Mouse (Mus musculus): ENCODE results near the gene Csgalnact2. TPM values are rescaled to one million over a fixed set of nuclear protein-coding genes. Genes with fewer than 3 reads are reported as not detected.

Csgalnact2 gene
- polyA plus RNA-seq, 1 experiment from 2014 or later, result 19.7 TPM

DNA sequence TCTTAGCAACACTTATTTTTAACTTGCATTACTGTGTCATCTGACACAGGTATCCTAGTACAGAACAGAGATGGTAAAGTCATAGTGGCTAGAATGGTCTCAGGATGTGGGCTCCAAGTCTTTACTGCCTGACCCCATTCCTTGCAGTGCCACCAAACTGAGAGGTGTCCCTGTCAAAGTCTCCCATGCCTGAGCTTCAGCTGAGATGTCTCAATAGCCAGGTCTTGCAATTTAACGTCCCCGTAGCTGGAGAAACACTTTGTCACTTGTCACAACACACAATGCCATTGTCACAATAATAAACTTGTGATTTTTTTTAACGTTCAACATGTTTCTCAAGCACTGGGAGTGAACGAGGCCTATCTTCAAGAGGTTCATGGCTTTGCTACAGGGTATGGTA lies 11.2 kb upstream of the Csgalnact2 start:
- Histone ChIP-seq H3K36me3 (ENCODE audit: insufficient read depth, low read length) (no peaks in the 10 kb centered on the region), H3K27ac (no peak overlapping the region), H3K9me3 (replicated peaks; ENCODE audit: low read length) (no peaks in the 10 kb centered on the region), H3K27me3 (ENCODE audit: insufficient read depth, low read length) (no peaks in the 10 kb centered on the region), H3K9ac (ENCODE audit: low read depth, low read length) (no peak overlapping the region), H3K4me2 (ENCODE audit: low read length) (no peak overlapping the region), H3K4me1 (replicated peaks; ENCODE audit: insufficient read depth, low read length) (no peaks in the 10 kb centered on the region), H3K4me3 (replicated peaks; ENCODE audit: low read depth, low read length) (no peak overlapping the region)
- no peak for ATAC-seq (replicated peaks; ENCODE audit: low FRiP score, low read depth)
- no peak for DNase-seq (ENCODE audit: low spot score)
- WGBS, result 85% methylated on average over 4 of the region's 4 CpGs
- TF ChIP-seq CTCF (IDR thresholded peaks at IDR 0.05; ENCODE audit: low read depth), result no peak

GRCm38 (mm10) chr6:118140961-118141360 lies 2.0 kb upstream of the Csgalnact2 start:
- no peak for DNase-seq (ENCODE audit: low spot score)
- Histone ChIP-seq H3K9ac (ENCODE audit: low read depth, low read length) (no peak overlapping the region), H3K27me3 (ENCODE audit: insufficient read depth, low read length) (no peaks in the 10 kb centered on the region), H3K4me3 (replicated peaks; ENCODE audit: low read depth, low read length) (no peak overlapping the region), H3K9me3 (replicated peaks; ENCODE audit: low read length) (no peaks in the 10 kb centered on the region), H3K27ac (no peak overlapping the region), H3K4me1 (replicated peaks; ENCODE audit: insufficient read depth, low read length) (no peaks in the 10 kb centered on the region), H3K36me3 (ENCODE audit: insufficient read depth, low read length) (no peaks in the 10 kb centered on the region), H3K4me2 (ENCODE audit: low read length) (no peak overlapping the region)
- 81% methylated on average over 6 of the region's 6 CpGs for WGBS
- no peak for TF ChIP-seq CTCF (IDR thresholded peaks at IDR 0.05; ENCODE audit: low read depth)
- ATAC-seq (replicated peaks; ENCODE audit: low FRiP score, low read depth), result no peak

DNA sequence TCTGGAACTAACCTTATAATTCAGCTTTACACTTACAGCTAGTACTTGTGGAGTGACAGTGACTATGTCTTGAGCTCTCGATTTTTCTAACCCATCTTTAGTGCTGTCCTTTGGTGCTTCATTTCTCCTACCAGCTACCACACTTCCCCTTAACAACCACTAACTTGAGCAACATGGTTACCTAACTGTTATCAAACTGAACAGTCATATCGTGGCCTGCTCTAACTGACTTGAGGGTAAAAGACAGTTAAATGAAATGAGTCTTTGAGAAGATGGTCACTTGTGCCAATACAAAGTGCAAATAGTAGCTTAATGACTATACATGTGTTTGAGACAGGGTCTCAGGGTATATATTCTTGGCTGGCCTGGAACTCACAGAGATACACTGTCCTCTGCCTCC lies 1.8 kb downstream of the Csgalnact2 start:
- DNase-seq (ENCODE audit: low spot score), result no peak
- Histone ChIP-seq H3K9me3 (replicated peaks; ENCODE audit: low read length) (no peaks in the 10 kb centered on the region), H3K4me2 (ENCODE audit: low read length) (no peak overlapping the region), H3K36me3 (ENCODE audit: insufficient read depth, low read length) (no peaks in the 10 kb centered on the region), H3K9ac (ENCODE audit: low read depth, low read length) (no peak overlapping the region), H3K4me3 (replicated peaks; ENCODE audit: low read depth, low read length) (no peak overlapping the region), H3K27ac (no peak overlapping the region), H3K27me3 (ENCODE audit: insufficient read depth, low read length) (no peaks in the 10 kb centered on the region), H3K4me1 (replicated peaks; ENCODE audit: insufficient read depth, low read length) (no peaks in the 10 kb centered on the region)
- no peak for ATAC-seq (replicated peaks; ENCODE audit: low FRiP score, low read depth)
- TF ChIP-seq CTCF (IDR thresholded peaks at IDR 0.05; ENCODE audit: low read depth), result no peak
- 89% methylated on average over 2 of the region's 2 CpGs for WGBS

DNA sequence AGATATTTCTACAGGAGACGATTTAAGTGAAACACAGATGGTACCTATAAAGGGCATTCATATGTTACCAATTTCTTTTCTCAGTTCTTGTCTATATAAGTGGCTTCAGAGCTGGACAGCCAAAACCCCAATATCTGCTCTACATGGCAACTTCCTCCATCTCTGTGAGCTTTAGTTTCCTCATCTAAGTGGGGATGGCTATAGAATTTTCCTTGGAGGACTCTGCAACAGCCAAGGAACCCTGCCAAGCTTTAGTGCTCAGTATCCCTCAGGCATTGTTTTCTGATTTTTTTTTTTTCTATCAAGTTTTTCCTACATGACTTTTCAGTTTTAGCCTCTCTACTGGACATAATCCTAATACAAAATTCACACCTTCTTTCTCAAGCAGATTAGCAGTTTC lies 4.5 kb downstream of the Csgalnact2 start:
- Histone ChIP-seq H3K27ac (no peak overlapping the region), H3K9ac (ENCODE audit: low read depth, low read length) (no peak overlapping the region), H3K4me3 (replicated peaks; ENCODE audit: low read depth, low read length) (no peak overlapping the region), H3K36me3 (ENCODE audit: insufficient read depth, low read length) (no peaks in the 10 kb centered on the region), H3K4me2 (ENCODE audit: low read length) (no peak overlapping the region), H3K9me3 (replicated peaks; ENCODE audit: low read length) (no peaks in the 10 kb centered on the region), H3K4me1 (replicated peaks; ENCODE audit: insufficient read depth, low read length) (no peaks in the 10 kb centered on the region), H3K27me3 (ENCODE audit: insufficient read depth, low read length) (no peaks in the 10 kb centered on the region)
- 94% methylated on average over 1 of the region's 1 CpGs for WGBS
- DNase-seq (ENCODE audit: low spot score), result no peak
- TF ChIP-seq CTCF (IDR thresholded peaks at IDR 0.05; ENCODE audit: low read depth), result no peak
- no peak for ATAC-seq (replicated peaks; ENCODE audit: low FRiP score, low read depth)

DNA sequence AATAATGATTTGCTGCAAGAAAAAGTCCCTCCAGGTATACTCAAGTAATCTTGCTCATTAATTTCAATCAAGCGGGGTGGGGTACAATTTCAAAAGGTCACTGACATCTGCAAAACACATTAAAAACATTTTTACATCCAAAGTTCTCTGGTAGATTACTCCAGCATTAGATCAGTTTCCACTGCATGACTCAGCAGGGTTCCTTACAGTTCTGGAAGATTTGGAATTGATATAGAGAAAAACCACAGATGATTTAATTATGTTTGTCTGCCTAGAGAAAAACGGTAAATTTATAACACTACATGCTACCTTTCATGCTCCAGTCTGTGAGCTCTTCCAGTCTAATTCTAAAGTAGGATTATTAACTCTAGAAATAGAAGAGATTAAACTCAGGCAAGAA lies 8.9 kb downstream of the Csgalnact2 start:
- ATAC-seq (replicated peaks; ENCODE audit: low FRiP score, low read depth) (no peak), DNase-seq (ENCODE audit: low spot score) (no peak)
- Histone ChIP-seq H3K27me3 (ENCODE audit: insufficient read depth, low read length) (no peaks in the 10 kb centered on the region), H3K4me2 (ENCODE audit: low read length) (no peak overlapping the region), H3K9ac (ENCODE audit: low read depth, low read length) (no peak overlapping the region), H3K4me3 (replicated peaks; ENCODE audit: low read depth, low read length) (no peak overlapping the region), H3K36me3 (ENCODE audit: insufficient read depth, low read length) (no peaks in the 10 kb centered on the region), H3K4me1 (replicated peaks; ENCODE audit: insufficient read depth, low read length) (no peaks in the 10 kb centered on the region), H3K9me3 (replicated peaks; ENCODE audit: low read length) (no peaks in the 10 kb centered on the region), H3K27ac (no peak overlapping the region)
- TF ChIP-seq CTCF (IDR thresholded peaks at IDR 0.05; ENCODE audit: low read depth), result no peak
- 68% methylated on average over 2 of the region's 2 CpGs for WGBS

DNA sequence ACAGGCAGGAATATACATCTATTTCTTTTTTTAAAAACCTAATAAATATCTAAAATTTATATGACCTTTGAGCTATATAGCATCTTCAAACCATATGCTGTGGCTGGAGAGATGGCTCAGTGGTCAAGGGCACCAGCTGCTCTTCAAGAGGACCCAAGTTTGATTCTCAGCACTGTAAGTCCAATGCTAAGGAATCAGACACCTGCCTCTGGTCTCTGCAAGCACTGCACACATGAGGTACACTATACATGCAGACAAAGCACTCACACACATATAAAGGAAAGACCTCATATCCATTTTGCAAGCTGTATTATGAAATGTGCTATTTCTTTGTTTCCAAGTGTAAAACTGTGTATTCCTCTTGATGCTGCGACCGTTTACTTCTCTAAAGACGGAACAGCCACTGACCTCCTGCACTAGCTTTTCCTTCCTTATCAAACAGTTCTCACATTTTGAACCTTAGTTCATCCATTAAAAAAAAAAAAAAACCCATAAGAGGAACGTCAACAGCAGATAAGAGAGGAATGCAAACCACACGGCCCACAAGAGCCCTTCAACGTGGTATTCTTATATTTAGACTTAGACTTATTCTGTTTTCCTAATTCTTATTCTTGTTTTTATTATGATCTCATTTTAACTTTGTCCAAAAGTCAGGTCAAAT lies 11.0 kb downstream of the Csgalnact2 start:
- H3K9me3 ChIP-seq (replicated peaks; ENCODE audit: low read length), result no peaks in the 10 kb centered on the region
- H3K36me3 ChIP-seq (ENCODE audit: insufficient read depth, low read length), result 0 out of 2 replicates have a peak, but pooled peaks cover 9% of the 10 kb centered on the region
- no peaks in the 10 kb centered on the region for H3K4me1 ChIP-seq (replicated peaks; ENCODE audit: insufficient read depth, low read length)
- no peak overlapping the region for H3K4me3 ChIP-seq (replicated peaks; ENCODE audit: low read depth, low read length)
- no peak for TF ChIP-seq CTCF (IDR thresholded peaks at IDR 0.05; ENCODE audit: low read depth)
- ATAC-seq (replicated peaks; ENCODE audit: low FRiP score, low read depth) (no peak), DNase-seq (ENCODE audit: low spot score) (peak; percentile 46)
- no peak overlapping the region for H3K4me2 ChIP-seq (ENCODE audit: low read length)
- H3K9ac ChIP-seq (ENCODE audit: low read depth, low read length), result no peak overlapping the region
- no peaks in the 10 kb centered on the region for H3K27me3 ChIP-seq (ENCODE audit: insufficient read depth, low read length)
- WGBS, result 61% methylated on average over 6 of the region's 6 CpGs
- no peak overlapping the region for H3K27ac ChIP-seq

DNA sequence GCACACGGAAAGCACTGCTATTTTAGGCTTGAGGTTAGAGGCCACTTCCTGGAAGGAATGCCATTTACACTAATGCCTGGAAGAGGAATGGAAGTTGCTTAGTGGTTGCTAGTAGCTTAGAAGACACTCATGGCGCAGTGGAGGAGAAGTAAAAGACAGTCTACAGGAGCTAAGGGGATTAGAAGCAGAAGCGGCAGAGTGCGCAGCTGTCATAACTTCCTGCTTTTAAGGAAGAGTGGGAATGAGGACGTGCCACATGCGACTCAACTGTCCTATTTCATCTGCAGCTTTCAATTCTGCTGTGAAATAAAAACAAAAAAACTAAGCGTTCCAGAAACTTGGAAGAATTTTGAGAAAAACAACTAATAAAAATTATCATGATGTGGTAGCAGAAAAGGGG lies 11.7 kb downstream of the Csgalnact2 start:
- H3K36me3 ChIP-seq (ENCODE audit: insufficient read depth, low read length), result 0 out of 2 replicates have a peak, but pooled peaks cover 16% of the 10 kb centered on the region
- H3K4me3 ChIP-seq (replicated peaks; ENCODE audit: low read depth, low read length), result no peak overlapping the region
- H3K9ac ChIP-seq (ENCODE audit: low read depth, low read length), result no peak overlapping the region
- DNase-seq (ENCODE audit: low spot score) (no peak), ATAC-seq (replicated peaks; ENCODE audit: low FRiP score, low read depth) (no peak)
- no peaks in the 10 kb centered on the region for H3K27me3 ChIP-seq (ENCODE audit: insufficient read depth, low read length)
- no peaks in the 10 kb centered on the region for H3K9me3 ChIP-seq (replicated peaks; ENCODE audit: low read length)
- no peaks in the 10 kb centered on the region for H3K4me1 ChIP-seq (replicated peaks; ENCODE audit: insufficient read depth, low read length)
- 65% methylated on average over 7 of the region's 7 CpGs for WGBS
- no peak overlapping the region for H3K4me2 ChIP-seq (ENCODE audit: low read length)
- no peak for TF ChIP-seq CTCF (IDR thresholded peaks at IDR 0.05; ENCODE audit: low read depth)
- no peak overlapping the region for H3K27ac ChIP-seq

Data from kidney, postnatal 0 days (tissue).